Comparison of ENCODE assay signal across 8 mouse cellular contexts in the genomic region with DNA sequence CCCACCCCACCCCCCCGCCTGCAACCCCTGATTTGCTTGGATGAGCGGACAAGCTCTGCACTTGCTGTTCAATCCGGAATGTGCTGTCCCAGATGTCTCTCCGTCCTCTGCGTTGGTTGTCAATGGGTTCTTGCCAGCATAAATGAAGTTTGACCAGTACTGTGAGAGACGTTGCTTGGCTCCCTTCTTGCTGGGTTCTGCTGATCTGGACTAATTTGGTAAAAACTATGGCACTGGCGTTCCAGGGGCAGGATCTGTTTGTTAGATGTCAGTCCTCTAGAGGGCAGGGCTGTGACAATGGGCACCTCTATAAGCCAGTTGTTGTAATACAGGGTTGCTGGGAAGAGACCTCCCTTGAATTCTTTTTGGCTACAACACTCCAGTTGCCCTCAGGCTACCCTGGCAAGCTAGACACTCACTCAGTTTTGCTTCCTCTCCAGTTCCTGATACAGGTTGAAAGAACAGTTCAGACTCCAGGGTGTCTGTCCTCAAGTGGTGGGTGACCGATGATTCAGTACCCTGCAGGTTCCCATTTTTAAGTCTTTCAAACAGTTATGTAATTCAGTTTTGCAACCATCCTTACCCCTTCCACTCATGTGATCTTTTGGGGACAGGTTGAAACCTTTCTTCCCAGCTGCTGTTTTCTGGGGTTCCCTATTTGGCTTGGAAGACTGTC. TPM values are rescaled to one million over a fixed set of nuclear protein-coding genes. Genes with fewer than 3 reads are reported as not detected.
DNase-seq lines count a peak whose midpoint lies in the region; ATAC-seq and TF ChIP-seq lines count a peak whose summit lies in the region.

No protein-coding gene starts in this region.

- H3K9ac ChIP-seq in intestine, embryonic 14.5 days (ENCODE audit: low read length): peak overlapping the region; percentile 65

- peak overlapping the region; percentile 89 for H3K4me3 ChIP-seq in gastrocnemius, adult 2 months
- peak overlapping the region; percentile 78 for H3K4me3 ChIP-seq in bone marrow macrophage, adult 2 months (ENCODE audit: insufficient read depth, low read length)
- peak overlapping the region; percentile 61 for H3K4me3 ChIP-seq in intestine, embryonic 14.5 days (ENCODE audit: low read depth, low read length)

- no peak for TF ChIP-seq CTCF in gastrocnemius, adult 2 months (IDR thresholded peaks at IDR 0.05)
- peak; percentile 5; the same call in 1 of the 2 replicates for TF ChIP-seq CTCF in bone marrow macrophage, adult 2 months (IDR thresholded peaks at IDR 0.05; ENCODE audit: low read depth, low read length)

- peak overlapping the region; percentile 98 for H3K27ac ChIP-seq in gastrocnemius, adult 2 months
- H3K27ac ChIP-seq in bone marrow macrophage, adult 2 months (ENCODE audit: insufficient read depth, low read depth, low read length): peak overlapping the region; percentile 57
- H3K27ac ChIP-seq in intestine, embryonic 14.5 days (ENCODE audit: low read depth): no peak overlapping the region

- no peaks in the 10 kb centered on the region for H3K27me3 ChIP-seq in intestine, embryonic 14.5 days (replicated peaks; ENCODE audit: control insufficient read depth, insufficient read depth, low read length)

- peak overlapping the region; percentile 82 for H3K4me2 ChIP-seq in intestine, embryonic 14.5 days (ENCODE audit: low read length)

- peaks cover 15% of the 10 kb centered on the region; the same call in 1 of the 2 replicates for H3K36me3 ChIP-seq in intestine, embryonic 14.5 days (ENCODE audit: control insufficient read depth, insufficient read depth, low read length)

- H3K9me3 ChIP-seq in intestine, embryonic 14.5 days (ENCODE audit: control insufficient read depth, low read length): no peaks in the 10 kb centered on the region

- 28% methylated on average over 8 of the region's 8 CpGs for WGBS in intestine, embryonic 14.5 days

- H3K4me1 ChIP-seq in bone marrow macrophage, adult 2 months (ENCODE audit: control insufficient read depth, insufficient read depth, low read length): peaks cover 46% of the 10 kb centered on the region
- H3K4me1 ChIP-seq in intestine, embryonic 14.5 days (replicated peaks; ENCODE audit: control insufficient read depth, insufficient read depth, low read length): peaks cover 7% of the 10 kb centered on the region; the same call in 1 of the 2 replicates

- DNase-seq in gastrocnemius, adult 2 months: no peak
- no peak for DNase-seq in gastrocnemius, postnatal 10 days
- no peak for DNase-seq in intestine, embryonic 14.5 days (ENCODE audit: low spot score)
- DNase-seq in urinary bladder, postnatal 4 days (ENCODE audit: low spot score in 2 of 2): no peak
- DNase-seq in frontal cortex, postnatal 25 days (ENCODE audit: low spot score in 2 of 2): no peak
- no peak for DNase-seq in right cerebral cortex, postnatal 36 days (ENCODE audit: low spot score in 2 of 2)

- intact Hi-C loops in gastrocnemius, adult 2 months (cut with DNase I): no loop called here

- TF ChIP-seq POLR2A in bone marrow macrophage, adult 2 months (IDR thresholded peaks at IDR 0.05; ENCODE audit: borderline replicate concordance, low read depth, low read length): no peak

- ATAC-seq in intestine, embryonic 14.5 days (replicated peaks; ENCODE audit: low FRiP score, low TSS enrichment, low read depth): no peak
- peak; percentile 51 for ATAC-seq in megakaryocyte, adult 5-6 weeks (ENCODE audit: poor library complexity, severe bottlenecking)

RNA-seq across cellular contexts. Expression of a gene that starts 0.8 kb away (rescaled TPM):
- 100 to 1,000 TPM; 165 to 220 TPM for total RNA-seq in gastrocnemius, adult 2 months (2021)
- total RNA-seq in gastrocnemius, postnatal 10 days (2021): 100 to 1,000 TPM; 127 to 132 TPM
- 214 and 223 TPM in 2 replicates for polyA plus RNA-seq in bone marrow macrophage, adult 2 months (2012; ENCODE audit: insufficient read depth, insufficient read length, missing spikeins)
- polyA plus RNA-seq in intestine, embryonic 14.5 days (2014; fragmentation: Nextera tagmentation; extraction: Ambion mirVana): 32.3 and 33.9 TPM in 2 replicates
- 1,003 and 1,039 TPM in 2 replicates for total RNA-seq in megakaryocyte, adult 5-6 weeks (2015)
- total RNA-seq in megakaryocyte, adult 5-6 weeks (2017): 540 and 544 TPM in 2 replicates

RNA-seq across cellular contexts. Expression of a gene that starts 9.7 kb away (rescaled TPM):
- total RNA-seq in gastrocnemius, adult 2 months (2021): 100 to 1,000 TPM; 753 to 889 TPM
- total RNA-seq in gastrocnemius, postnatal 10 days (2021): 100 to 1,000 TPM; 593 to 752 TPM
- polyA plus RNA-seq in bone marrow macrophage, adult 2 months (2012; ENCODE audit: insufficient read depth, insufficient read length, missing spikeins): not detected in 2 replicates
- not detected in 2 replicates for polyA plus RNA-seq in intestine, embryonic 14.5 days (2014; fragmentation: Nextera tagmentation; extraction: Ambion mirVana)
- total RNA-seq in megakaryocyte, adult 5-6 weeks (2015): 0.45 and 0.52 TPM in 2 replicates
- total RNA-seq in megakaryocyte, adult 5-6 weeks (2017): 0.15 and 1.5 TPM in 2 replicates

RNA-seq across cellular contexts. Expression of a gene that starts 13.0 kb away (rescaled TPM):
- 100 to 1,000 TPM; 367 to 608 TPM for total RNA-seq in gastrocnemius, adult 2 months (2021)
- 100 to 1,000 TPM; 400 to 516 TPM for total RNA-seq in gastrocnemius, postnatal 10 days (2021)
- polyA plus RNA-seq in bone marrow macrophage, adult 2 months (2012; ENCODE audit: insufficient read depth, insufficient read length, missing spikeins): 164 and 191 TPM in 2 replicates
- polyA plus RNA-seq in intestine, embryonic 14.5 days (2014; fragmentation: Nextera tagmentation; extraction: Ambion mirVana): 258 and 296 TPM in 2 replicates
- total RNA-seq in megakaryocyte, adult 5-6 weeks (2015): 186 and 217 TPM in 2 replicates
- 251 and 266 TPM in 2 replicates for total RNA-seq in megakaryocyte, adult 5-6 weeks (2017)

RNA-seq across cellular contexts. Expression of a gene that starts 15.5 kb away (rescaled TPM):
- not detected for total RNA-seq in gastrocnemius, adult 2 months (2021)
- under 1 TPM in 1 of 2 experiments, not detected in 1; 0.32 TPM for total RNA-seq in gastrocnemius, postnatal 10 days (2021)
- polyA plus RNA-seq in bone marrow macrophage, adult 2 months (2012; ENCODE audit: insufficient read depth, insufficient read length, missing spikeins): not detected in 2 replicates
- polyA plus RNA-seq in intestine, embryonic 14.5 days (2014; fragmentation: Nextera tagmentation; extraction: Ambion mirVana): 0.24 and 1.1 TPM in 2 replicates
- not detected in 2 replicates for total RNA-seq in megakaryocyte, adult 5-6 weeks (2015)
- total RNA-seq in megakaryocyte, adult 5-6 weeks (2017): not detected in 2 replicates

RNA-seq across cellular contexts. Expression of a gene that starts 19.4 kb away (rescaled TPM):
- 100 to 1,000 TPM; 508 to 641 TPM for total RNA-seq in gastrocnemius, adult 2 months (2021)
- 100 to 1,000 TPM; 732 to 736 TPM for total RNA-seq in gastrocnemius, postnatal 10 days (2021)
- 685 and 784 TPM in 2 replicates for polyA plus RNA-seq in bone marrow macrophage, adult 2 months (2012; ENCODE audit: insufficient read depth, insufficient read length, missing spikeins)
- 1,745 and 1,859 TPM in 2 replicates for polyA plus RNA-seq in intestine, embryonic 14.5 days (2014; fragmentation: Nextera tagmentation; extraction: Ambion mirVana)
- total RNA-seq in megakaryocyte, adult 5-6 weeks (2015): 2,172 and 2,303 TPM in 2 replicates
- total RNA-seq in megakaryocyte, adult 5-6 weeks (2017): 591 and 664 TPM in 2 replicates

Comparison
In these comparisons a context has a peak if more than half of its experiments do, and no peak if none do; other contexts are left out.
1. RNA of a gene that starts 9.7 kb away (total RNA-seq): 753 to 889 TPM in gastrocnemius, adult 2 months and 593 to 752 TPM in gastrocnemius, postnatal 10 days; 0.15 to 1.5 TPM in megakaryocyte, adult 5-6 weeks; every median in the first group is over 100 times any median in the second.
2. Peak in every context shown above with its lines, with median percentiles within 50 percentile points of each other: H3K4me3 ChIP-seq.